Mouse (Mus musculus): Measurements from ENCODE around the gene Ttll5. TPM values are rescaled to one million over a fixed set of nuclear protein-coding genes. Genes with fewer than 3 reads are reported as not detected.

Ttll5 gene
- polyA plus RNA-seq, 1 experiment from 2014 or later: 11.2 TPM

DNA sequence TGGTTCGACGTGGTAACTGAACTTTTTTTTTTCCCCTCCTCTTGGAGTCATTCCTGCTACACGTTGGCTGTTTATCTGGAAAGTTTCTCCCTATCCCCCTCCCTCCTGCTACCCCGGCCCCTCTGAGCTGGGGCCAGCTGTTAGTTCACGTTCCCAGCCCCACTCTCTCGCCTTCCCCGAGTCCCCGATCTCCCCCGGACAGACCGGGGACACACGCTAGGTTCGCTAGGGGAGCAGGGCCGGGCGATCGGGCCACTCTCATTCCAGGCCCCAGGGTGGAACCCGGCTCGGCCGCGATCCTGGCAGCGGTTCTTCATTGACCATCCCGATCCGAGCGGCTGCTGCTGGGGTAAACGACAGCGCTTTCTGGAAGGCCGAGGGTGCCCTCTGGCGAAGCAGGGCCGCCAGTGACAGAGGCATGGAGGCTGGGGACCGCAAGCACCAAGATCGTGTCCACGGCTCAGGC is 254.8 kb downstream of the Ttll5 start:
- H3K4me1 ChIP-seq (replicated peaks): peaks cover 41% of the 10 kb centered on the region
- WGBS: under 1% methylated on average over 31 of the region's 31 CpGs

DNA sequence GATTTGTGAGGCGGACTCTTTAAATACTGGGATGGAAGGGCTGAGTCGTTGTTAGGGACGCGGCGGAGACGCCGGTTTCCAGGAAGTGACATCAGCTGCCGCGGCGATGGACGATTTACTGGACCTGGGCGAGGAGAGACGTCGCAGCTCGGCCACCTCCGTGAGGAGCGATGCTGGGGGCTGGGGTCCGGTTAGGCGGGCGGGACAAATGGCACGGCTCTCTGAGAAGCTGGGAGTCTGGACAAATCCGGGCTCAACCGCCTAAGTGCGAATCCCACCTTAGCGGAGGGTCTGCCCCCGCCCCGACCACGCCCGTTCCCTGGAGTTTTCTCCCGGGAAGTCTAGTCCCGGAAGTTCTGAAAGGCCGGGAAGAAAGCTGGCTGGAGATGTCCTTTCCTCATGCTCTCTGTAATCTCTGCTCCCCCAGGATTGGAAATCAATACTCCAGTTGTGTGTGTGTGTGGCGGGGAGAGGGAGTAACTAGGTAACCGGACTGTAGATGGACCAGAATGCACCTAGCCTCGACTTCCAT is 258.1 kb downstream of the Ttll5 start, which contains the start of gene Ift43:
Ift43 (plus strand) TSS at position 61 of the 532 bp plus-strand sequence.
- Histone ChIP-seq H3K4me3 (peak within 1 kb of the TSS; percentile 75), H3K27me3 (no peaks in the 10 kb centered on the region), H3K4me2 (peak within 1 kb of the TSS; percentile 79), H3K27ac (peak within 1 kb of the TSS; percentile 64), H3K4me1 (replicated peaks) (peaks cover 45% of the 10 kb centered on the region), H3K9ac (peak within 1 kb of the TSS; percentile 64), H3K36me3 (no peaks in the 10 kb centered on the region), H3K9me3 (replicated peaks) (no peaks in the 10 kb centered on the region)
- WGBS: under 1% methylated on average over 35 of the region's 35 CpGs
- ATAC-seq (replicated peaks; ENCODE audit: insufficient number of reproducible peaks, insufficient read depth, low FRiP score, low read depth): no peak

More for the DNA sequence above, 254.8 kb downstream of the Ttll5 start:
- Histone ChIP-seq H3K9ac (peak overlapping the region; percentile 81), H3K4me3 (peak overlapping the region; percentile 70), H3K27ac (peak overlapping the region; percentile 98), H3K9me3 (replicated peaks) (no peaks in the 10 kb centered on the region), H3K4me2 (peak overlapping the region; percentile 92), H3K36me3 (no peaks in the 10 kb centered on the region), H3K27me3 (no peaks in the 10 kb centered on the region)
- peak; percentile 80 for ATAC-seq (replicated peaks; ENCODE audit: insufficient number of reproducible peaks, insufficient read depth, low FRiP score, low read depth)

DNA sequence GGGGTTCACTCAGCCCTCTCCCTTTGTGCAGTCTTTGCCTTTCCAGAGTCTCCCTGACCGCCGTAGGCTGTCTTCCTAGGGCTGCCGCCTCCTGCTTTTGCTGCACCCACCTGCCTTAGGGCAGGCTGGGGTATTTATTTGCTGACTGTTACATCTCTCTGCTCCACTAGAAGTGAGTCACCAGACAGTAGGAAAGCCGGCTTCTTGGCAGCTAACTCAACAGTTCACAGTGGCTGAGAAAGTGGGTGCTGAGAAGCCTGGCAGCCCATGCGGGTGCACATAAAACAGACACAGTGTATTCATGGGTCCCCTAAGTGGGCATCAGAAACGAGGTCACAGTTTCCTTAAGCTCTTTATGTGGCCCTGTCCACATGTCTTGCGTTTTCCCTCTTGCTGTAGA is 261.4 kb downstream of the Ttll5 start:
- Histone ChIP-seq H3K27me3 (no peaks in the 10 kb centered on the region), H3K9ac (no peak overlapping the region), H3K4me2 (no peak overlapping the region), H3K9me3 (replicated peaks) (no peaks in the 10 kb centered on the region), H3K4me1 (replicated peaks) (peaks cover 45% of the 10 kb centered on the region), H3K27ac (peak overlapping the region; percentile 76), H3K36me3 (peaks cover 6% of the 10 kb centered on the region), H3K4me3 (no peak overlapping the region)
- 83% methylated on average over 7 of the region's 7 CpGs for WGBS
- ATAC-seq (replicated peaks; ENCODE audit: insufficient number of reproducible peaks, insufficient read depth, low FRiP score, low read depth): no peak

DNA sequence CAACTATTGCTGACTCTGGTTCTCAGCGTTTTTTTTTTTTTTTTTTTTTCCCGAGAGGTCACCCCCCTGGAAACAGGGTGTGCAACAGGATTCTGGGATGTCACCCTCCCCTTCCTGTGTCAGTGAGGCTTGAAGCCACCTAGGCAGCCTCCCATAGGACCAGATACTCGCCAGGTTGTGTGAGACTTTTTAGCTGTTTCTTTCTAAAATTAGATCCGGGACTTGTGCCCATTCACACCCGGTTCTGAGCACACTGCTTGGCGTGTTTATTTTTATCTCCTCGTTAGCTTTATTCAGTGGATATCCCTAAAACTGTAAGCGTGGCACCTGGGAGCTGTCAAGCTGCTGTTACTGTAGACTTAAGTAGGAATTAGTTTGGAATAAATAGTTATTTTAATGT is 262.1 kb downstream of the Ttll5 start:
- Histone ChIP-seq H3K27me3 (no peaks in the 10 kb centered on the region), H3K4me2 (no peak overlapping the region), H3K27ac (peak overlapping the region; percentile 76), H3K4me3 (no peak overlapping the region), H3K9me3 (replicated peaks) (no peaks in the 10 kb centered on the region), H3K4me1 (replicated peaks) (peaks cover 51% of the 10 kb centered on the region), H3K9ac (no peak overlapping the region), H3K36me3 (peaks cover 6% of the 10 kb centered on the region)
- no peak for ATAC-seq (replicated peaks; ENCODE audit: insufficient number of reproducible peaks, insufficient read depth, low FRiP score, low read depth)
- 38% methylated on average over 8 of the region's 8 CpGs for WGBS

DNA sequence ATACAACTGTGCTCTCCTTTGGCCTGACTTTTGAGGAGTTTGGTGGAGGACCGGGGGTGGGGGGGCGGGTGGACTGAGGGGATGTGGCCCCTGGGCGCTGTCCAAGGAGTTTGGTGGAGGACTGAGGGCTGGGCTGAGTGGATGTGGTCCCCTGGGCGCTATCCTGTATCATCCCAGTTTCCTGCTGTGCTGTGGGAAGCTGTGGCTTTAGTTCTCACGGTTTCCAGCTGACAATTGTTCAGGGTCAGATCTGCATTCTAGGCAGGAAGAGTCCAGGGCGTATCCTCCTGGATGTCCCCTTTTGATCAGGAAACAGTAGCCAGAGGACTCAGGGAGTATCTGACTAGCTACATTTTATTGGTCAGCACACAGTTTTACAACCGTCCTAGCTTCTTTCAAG is 263.6 kb downstream of the Ttll5 start:
- 62% methylated on average over 7 of the region's 7 CpGs for WGBS
- peak overlapping the region; percentile 76 for H3K27ac ChIP-seq
- no peaks in the 10 kb centered on the region for H3K27me3 ChIP-seq
- no peak overlapping the region for H3K9ac ChIP-seq
- H3K36me3 ChIP-seq: peaks cover 6% of the 10 kb centered on the region
- no peaks in the 10 kb centered on the region for H3K9me3 ChIP-seq (replicated peaks)
- H3K4me3 ChIP-seq: no peak overlapping the region
- H3K4me2 ChIP-seq: no peak overlapping the region
- H3K4me1 ChIP-seq (replicated peaks): peaks cover 58% of the 10 kb centered on the region
- ATAC-seq (replicated peaks; ENCODE audit: insufficient number of reproducible peaks, insufficient read depth, low FRiP score, low read depth): peak; percentile 24; the same call in 1 of the 2 replicates

DNA sequence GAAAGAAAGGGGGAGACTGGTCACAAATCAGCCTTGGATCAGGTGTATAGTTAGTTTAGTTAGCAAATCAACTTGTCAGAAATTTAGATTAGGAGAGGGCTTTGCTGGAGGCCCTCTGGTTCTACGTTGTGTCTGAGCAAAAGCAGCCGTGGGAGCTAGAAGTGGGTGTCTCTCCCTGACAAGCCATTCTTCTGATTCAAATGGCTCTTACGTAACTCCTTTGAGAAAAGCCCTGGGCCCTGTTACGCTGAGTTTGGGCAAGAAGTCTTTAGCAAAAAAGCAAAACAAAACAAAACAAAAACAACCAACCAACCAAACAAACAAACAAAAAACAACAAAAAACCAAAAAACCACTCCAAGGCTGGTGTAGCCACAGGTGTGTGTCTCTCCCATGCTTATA is 266.3 kb downstream of the Ttll5 start:
- peak overlapping the region; percentile 83 for H3K27ac ChIP-seq

DNA sequence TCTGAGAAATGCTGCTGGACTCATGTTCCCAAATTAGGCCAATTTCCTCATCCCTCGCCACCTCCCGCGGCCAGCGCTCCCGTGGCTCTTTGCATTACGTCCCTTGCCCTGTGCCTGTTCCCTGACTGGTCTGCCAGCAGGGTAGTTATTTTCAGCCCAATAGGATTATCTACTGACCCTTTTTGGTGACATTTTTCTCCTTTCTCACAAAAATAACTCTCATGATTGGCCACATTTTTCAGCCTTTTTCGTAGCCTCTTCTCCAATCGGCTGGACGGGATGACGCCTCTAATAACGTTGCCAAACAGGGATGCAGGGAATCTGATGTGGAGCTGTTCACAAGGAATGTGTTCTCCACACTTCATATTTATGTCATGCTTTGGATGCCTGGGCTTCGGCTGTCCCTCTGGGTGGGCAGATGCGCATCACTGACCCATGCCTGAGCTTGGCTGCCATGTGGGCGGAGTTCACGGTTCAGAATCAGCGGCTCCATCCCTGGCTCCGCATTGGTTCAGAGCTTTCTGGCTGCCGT is 267.2 kb downstream of the Ttll5 start:
- Histone ChIP-seq H3K9ac (peak overlapping the region; percentile 37; the same call in 1 of the 2 replicates), H3K27me3 (no peaks in the 10 kb centered on the region), H3K36me3 (peaks cover 6% of the 10 kb centered on the region), H3K27ac (peak overlapping the region; percentile 83), H3K9me3 (replicated peaks) (no peaks in the 10 kb centered on the region), H3K4me3 (0 out of 2 replicates have a peak overlapping the region, but pooled peaks have one; percentile 11), H3K4me2 (peak overlapping the region; percentile 47), H3K4me1 (replicated peaks) (peaks cover 39% of the 10 kb centered on the region)
- ATAC-seq (replicated peaks; ENCODE audit: insufficient number of reproducible peaks, insufficient read depth, low FRiP score, low read depth): peak; percentile 68
- 26% methylated on average over 18 of the region's 18 CpGs for WGBS

More for the DNA sequence above, 266.3 kb downstream of the Ttll5 start:
- peaks cover 47% of the 10 kb centered on the region for H3K4me1 ChIP-seq (replicated peaks)
- H3K9ac ChIP-seq: no peak overlapping the region
- H3K4me3 ChIP-seq: no peak overlapping the region
- no peak overlapping the region for H3K4me2 ChIP-seq
- peaks cover 6% of the 10 kb centered on the region for H3K36me3 ChIP-seq
- no peaks in the 10 kb centered on the region for H3K9me3 ChIP-seq (replicated peaks)
- no peaks in the 10 kb centered on the region for H3K27me3 ChIP-seq
- WGBS: 61% methylated on average over 4 of the region's 4 CpGs
- no peak for ATAC-seq (replicated peaks; ENCODE audit: insufficient number of reproducible peaks, insufficient read depth, low FRiP score, low read depth)

DNA sequence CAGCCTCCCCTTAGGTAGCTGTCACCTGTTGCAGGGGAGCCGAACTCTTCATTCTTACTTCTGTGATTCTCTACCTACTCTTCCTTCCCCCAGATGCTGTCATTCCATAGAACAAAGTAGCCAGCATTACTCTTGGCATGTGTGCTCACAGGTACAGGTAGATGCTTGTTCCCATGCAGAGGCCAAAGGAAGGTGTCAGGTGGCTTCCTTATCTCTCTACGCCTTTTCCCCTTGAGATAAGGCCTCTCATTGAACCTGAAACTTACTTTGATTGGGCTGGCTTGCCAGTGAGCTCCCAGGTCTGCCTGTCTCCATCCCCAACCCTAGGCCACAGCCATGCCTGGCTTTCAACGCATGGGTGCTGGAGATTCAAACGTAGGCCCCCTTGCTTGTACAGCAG is 269.6 kb downstream of the Ttll5 start:
- H3K9me3 ChIP-seq (replicated peaks): no peaks in the 10 kb centered on the region
- 85% methylated on average over 4 of the region's 4 CpGs for WGBS
- H3K4me2 ChIP-seq: no peak overlapping the region
- no peaks in the 10 kb centered on the region for H3K27me3 ChIP-seq
- peaks cover 37% of the 10 kb centered on the region for H3K4me1 ChIP-seq (replicated peaks)
- peaks cover 4% of the 10 kb centered on the region for H3K36me3 ChIP-seq
- no peak for ATAC-seq (replicated peaks; ENCODE audit: insufficient number of reproducible peaks, insufficient read depth, low FRiP score, low read depth)
- no peak overlapping the region for H3K9ac ChIP-seq
- no peak overlapping the region for H3K27ac ChIP-seq
- H3K4me3 ChIP-seq: no peak overlapping the region

DNA sequence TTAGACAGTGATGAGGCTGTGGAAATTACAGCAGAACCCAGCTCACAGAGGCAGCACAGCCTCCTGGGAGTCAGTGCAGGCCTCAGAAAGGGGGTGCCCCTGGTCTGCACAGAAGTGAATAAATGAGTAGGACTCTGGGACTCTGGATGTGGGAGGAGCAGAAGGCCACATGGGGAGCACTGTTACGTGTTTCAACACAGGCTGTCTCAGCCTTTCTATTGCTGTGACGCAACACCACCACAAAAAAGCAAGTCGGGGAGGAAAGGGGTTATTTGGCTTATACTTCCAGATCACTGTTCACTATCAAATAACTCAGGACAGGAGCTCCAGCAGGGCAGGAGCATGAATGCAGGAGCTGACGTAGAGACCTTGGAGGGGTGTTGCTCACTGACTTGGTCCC is 271.3 kb downstream of the Ttll5 start:
- no peak for ATAC-seq (replicated peaks; ENCODE audit: insufficient number of reproducible peaks, insufficient read depth, low FRiP score, low read depth)
- H3K27ac ChIP-seq: no peak overlapping the region

DNA sequence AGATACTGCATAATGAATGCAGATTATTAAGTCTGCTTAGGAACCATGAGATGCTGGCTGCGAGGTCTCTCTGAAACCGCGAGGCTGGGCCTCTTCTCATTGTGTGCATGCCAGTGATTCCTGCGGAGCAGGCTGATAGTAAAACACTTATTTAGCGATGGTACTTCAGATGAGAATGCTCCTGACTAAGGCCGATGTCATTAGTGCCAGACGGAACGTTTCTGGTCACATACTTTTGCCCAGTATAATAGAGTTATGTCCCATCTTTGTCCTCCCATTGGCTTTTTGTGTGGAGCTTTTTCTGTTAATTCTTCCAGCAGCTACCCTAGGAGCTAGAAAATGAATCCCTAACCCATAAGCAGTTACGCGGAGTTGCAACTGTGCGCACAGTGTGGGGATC is 273.3 kb downstream of the Ttll5 start:
- Histone ChIP-seq H3K9me3 (replicated peaks) (no peaks in the 10 kb centered on the region), H3K4me3 (no peak overlapping the region), H3K36me3 (no peaks in the 10 kb centered on the region), H3K27me3 (no peaks in the 10 kb centered on the region), H3K27ac (peak overlapping the region; percentile 76), H3K4me2 (0 out of 2 replicates have a peak overlapping the region, but pooled peaks have one; percentile 14), H3K4me1 (replicated peaks) (peaks cover 35% of the 10 kb centered on the region), H3K9ac (0 out of 2 replicates have a peak overlapping the region, but pooled peaks have one; percentile 23)
- 58% methylated on average over 11 of the region's 11 CpGs for WGBS
- ATAC-seq (replicated peaks; ENCODE audit: insufficient number of reproducible peaks, insufficient read depth, low FRiP score, low read depth): no peak

More for the DNA sequence above, 271.3 kb downstream of the Ttll5 start:
- 95% methylated on average over 4 of the region's 4 CpGs for WGBS
- no peaks in the 10 kb centered on the region for H3K36me3 ChIP-seq
- H3K4me1 ChIP-seq (replicated peaks): peaks cover 41% of the 10 kb centered on the region
- H3K27me3 ChIP-seq: no peaks in the 10 kb centered on the region
- H3K9ac ChIP-seq: no peak overlapping the region
- H3K9me3 ChIP-seq (replicated peaks): no peaks in the 10 kb centered on the region
- H3K4me2 ChIP-seq: no peak overlapping the region
- no peak overlapping the region for H3K4me3 ChIP-seq

DNA sequence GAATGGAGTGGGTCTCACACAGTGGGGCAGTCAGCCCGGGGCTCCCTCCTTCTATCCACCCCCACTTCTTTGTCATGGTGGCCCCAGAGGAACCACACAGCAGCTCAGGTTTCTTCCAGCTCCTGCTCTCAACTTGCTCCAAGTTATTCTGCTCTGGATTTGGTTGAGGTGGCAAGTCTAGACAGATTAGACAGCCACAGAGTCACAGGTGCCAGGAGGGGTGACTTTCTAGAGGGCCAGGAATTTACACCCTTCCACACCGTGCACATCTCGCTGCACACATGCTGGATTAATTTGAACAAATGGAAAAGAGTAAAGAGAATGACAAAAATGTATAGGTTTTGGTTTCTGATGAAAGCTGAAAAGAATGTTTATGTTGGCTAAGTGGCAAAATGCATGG is 276.3 kb downstream of the Ttll5 start:
- WGBS: 68% methylated on average over 3 of the region's 3 CpGs
- Histone ChIP-seq H3K27me3 (no peaks in the 10 kb centered on the region), H3K27ac (peak overlapping the region; percentile 31), H3K4me1 (replicated peaks) (peaks cover 59% of the 10 kb centered on the region), H3K4me2 (no peak overlapping the region), H3K36me3 (no peaks in the 10 kb centered on the region), H3K9me3 (replicated peaks) (no peaks in the 10 kb centered on the region), H3K9ac (no peak overlapping the region), H3K4me3 (no peak overlapping the region)
- ATAC-seq (replicated peaks; ENCODE audit: insufficient number of reproducible peaks, insufficient read depth, low FRiP score, low read depth): no peak

DNA sequence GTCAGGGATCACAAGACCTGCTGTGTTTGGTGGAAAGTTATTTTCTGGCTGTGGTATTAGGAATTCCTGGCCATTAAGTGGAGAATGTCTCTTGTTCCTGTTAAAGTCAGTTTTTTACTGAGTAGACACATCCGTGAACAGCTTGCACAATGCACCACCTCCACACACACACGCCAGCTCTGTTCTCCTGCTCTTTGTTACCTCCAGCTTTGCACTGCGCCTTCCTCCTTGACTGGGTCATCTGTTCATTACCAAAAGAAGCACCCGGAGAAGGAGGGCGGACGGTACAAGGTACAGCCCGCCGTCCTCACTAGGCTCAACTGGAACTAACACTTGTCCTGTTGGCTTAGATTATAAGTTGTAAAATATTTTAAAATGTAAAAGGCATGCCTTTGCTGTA is 278.2 kb downstream of the Ttll5 start:
- Histone ChIP-seq H3K9ac (no peak overlapping the region), H3K9me3 (replicated peaks) (no peaks in the 10 kb centered on the region), H3K4me2 (no peak overlapping the region), H3K4me3 (no peak overlapping the region), H3K27ac (peak overlapping the region; percentile 97), H3K4me1 (replicated peaks) (peaks cover 53% of the 10 kb centered on the region), H3K36me3 (no peaks in the 10 kb centered on the region), H3K27me3 (no peaks in the 10 kb centered on the region)
- 75% methylated on average over 8 of the region's 8 CpGs for WGBS
- no peak for ATAC-seq (replicated peaks; ENCODE audit: insufficient number of reproducible peaks, insufficient read depth, low FRiP score, low read depth)
